Mouse (Mus musculus): ENCODE data around the gene Exosc1.
A peak's percentile ranks its signal among the peaks of the same experiment; 100 is the strongest.
"Not testable (repeated sequence)": the region's sequence is repeated elsewhere in the genome, so short reads cannot be mapped to it uniquely, and the experiment has no call there.

Gene Exosc1

DNA sequence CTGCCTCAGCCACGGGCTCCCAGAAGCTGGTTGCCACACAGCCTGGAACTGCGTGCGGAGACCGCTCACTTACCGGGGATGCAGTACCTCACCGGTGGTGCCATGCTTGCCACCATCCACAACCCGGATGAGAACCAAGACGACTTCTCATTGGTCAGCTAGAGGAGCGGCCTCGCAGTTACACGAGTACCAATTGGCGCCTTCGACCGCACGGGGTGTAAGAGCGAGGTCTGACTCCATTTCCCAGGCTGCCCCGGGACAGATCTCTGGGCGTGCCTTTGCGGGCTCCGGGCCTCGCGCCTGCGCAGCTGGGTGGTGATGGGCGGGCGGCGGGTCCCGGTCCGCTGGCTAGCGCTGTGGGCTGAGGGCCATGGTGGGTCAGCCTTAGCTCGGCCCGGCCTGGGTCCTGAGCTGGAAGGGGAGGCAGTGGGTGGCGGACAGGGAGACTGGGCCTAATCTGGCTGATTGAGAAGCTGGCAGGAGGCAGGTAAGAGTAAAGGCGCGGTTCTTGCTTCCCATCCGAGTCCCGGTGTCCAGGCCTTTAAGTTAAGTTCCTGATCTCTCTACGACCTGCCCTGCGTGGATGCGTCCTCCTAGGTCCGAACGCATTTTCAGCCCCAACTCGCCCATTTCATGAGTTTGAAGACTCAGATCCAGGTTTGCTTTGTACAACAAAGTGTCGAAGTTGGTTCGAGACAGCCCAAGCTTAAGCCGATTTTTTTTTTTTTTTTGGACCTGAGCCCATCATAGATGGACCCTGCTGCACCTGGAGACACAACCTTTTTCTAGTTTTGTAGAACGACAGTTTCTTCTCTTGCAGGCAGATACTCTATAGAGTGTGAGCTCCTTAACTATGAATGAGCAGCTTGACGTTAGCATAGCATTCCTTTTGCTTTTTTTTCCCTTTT lies at the start of gene Exosc1, which contains the start of gene Zdhhc16:
Gene Exosc1 (minus strand): TSS at position 245 of the 908 bp plus-strand sequence.
Gene Zdhhc16 (plus strand): TSS at position 302 of the 908 bp plus-strand sequence.
- DNase-seq (ENCODE audit: low read depth, low spot score) = peak; percentile 99

GRCm38 (mm10) chr19:41982791-41983150 lies 49.5 kb upstream of the Exosc1 start:
- DNase-seq (ENCODE audit: low read depth, low spot score) = peak; percentile 28

DNA sequence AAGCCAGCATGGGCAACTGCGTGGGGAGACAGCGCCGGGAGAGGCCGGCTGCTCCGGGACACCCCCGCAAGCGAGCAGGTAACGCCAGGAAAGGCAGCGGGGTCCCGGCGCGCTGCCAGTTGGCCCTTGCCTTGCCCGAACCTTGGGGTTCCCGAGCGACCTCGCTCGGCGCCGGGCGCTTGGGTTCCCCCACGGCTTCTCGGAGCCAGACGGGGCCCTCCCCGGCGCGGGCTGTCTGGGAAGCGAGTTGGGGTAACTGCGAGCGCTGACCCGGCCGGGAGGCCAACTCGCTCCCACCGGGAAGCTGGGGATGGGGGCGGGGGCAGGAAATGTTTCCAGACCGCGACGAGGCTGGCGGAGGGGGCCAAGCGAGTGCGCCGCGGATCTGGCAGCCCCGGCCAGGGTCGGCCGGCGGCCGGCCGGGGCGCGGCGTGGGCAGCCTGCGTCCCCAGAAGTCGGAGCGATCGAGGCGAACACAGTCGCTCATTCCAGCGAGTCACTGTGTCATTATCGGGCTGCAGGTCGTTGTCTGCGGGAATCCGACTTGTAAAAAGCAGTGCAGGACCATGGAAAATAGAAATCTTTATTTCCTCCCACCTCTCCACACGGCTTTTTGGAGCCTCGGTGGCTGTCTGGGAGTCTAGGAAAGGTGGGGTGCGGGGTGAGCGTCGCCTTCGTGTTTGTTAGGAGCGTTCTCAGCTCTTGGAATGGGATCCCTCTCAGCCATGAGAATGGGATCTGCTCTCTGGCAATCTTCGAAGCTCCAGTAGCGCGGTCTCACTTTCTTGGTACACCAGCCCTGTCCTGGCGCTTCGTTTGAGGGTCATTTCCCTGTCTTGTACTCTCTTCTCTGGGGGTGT lies 48.9 kb upstream of the Exosc1 start:
- peak; percentile 25 for DNase-seq (ENCODE audit: low read depth, low spot score)

- no peak for DNase-seq (ENCODE audit: low read depth, low spot score)
Observed at GRCm38 (mm10) chr19:41981595-41981927, 48.3 kb upstream of the Exosc1 start, which contains the start of gene Ubtd1. TSS of gene Ubtd1 (plus strand) at chr19:41981763.

- peak; percentile 99 for DNase-seq (ENCODE audit: low read depth, low spot score)
Observed at GRCm38 (mm10) chr19:41980819-41981594, 47.8 kb upstream of the Exosc1 start, which contains the start of gene Mms19. TSS of gene Mms19 (minus strand) at chr19:41981157.

GRCm38 (mm10) chr19:41980422-41980818 lies 47.2 kb upstream of the Exosc1 start:
- peak; percentile 76 for DNase-seq (ENCODE audit: low read depth, low spot score)

DNA sequence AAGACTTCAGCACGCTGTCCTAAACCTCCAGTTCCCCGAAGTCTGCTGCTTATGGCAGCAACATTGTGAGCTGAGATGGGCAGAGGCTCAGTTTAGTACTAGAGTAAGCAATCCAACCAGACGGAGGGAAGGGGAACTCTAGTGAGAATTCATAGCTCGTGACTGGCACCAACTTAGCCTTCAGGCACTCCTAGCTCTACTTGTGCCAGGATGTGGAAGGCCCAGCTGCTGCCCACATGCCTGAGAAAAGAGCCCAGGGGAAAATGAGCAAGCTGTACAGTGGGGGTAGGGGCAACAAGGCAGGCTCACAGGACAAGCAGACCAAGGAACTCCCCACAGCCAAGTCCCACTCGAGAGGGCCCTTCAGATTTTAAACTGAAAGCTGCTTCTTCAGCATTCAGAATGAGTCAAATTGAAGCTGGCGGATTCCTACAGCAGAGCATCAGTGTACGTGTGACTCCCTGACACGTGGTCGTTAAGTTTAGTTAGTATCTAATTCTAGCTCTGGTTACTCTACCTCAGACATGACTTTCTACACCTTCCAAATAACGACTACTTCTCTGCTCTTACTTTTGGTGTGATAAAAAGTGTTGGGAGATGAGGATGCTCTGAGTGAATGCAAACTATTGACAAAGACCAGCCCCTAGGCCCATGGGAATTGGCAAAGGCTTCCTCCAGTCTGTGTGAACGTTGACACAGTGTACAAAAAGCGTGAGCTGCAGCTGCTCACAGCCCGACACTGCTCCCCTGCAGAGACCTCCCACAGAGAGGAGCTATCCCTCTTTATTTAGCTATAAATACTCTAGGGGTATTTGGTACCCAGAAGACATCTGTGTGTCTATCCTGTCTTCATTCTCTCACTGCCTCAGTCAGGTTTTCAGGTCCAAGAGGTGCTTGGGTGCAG lies 40.9 kb upstream of the Exosc1 start:
- no peak for DNase-seq (ENCODE audit: low read depth, low spot score)

GRCm38 (mm10) chr19:41969618-41970017 lies 36.4 kb upstream of the Exosc1 start:
- no peak for DNase-seq (ENCODE audit: low read depth, low spot score)

- no peak for DNase-seq (ENCODE audit: low read depth, low spot score)
Observed at GRCm38 (mm10) chr19:41953574-41953973, 20.4 kb upstream of the Exosc1 start.

DNA sequence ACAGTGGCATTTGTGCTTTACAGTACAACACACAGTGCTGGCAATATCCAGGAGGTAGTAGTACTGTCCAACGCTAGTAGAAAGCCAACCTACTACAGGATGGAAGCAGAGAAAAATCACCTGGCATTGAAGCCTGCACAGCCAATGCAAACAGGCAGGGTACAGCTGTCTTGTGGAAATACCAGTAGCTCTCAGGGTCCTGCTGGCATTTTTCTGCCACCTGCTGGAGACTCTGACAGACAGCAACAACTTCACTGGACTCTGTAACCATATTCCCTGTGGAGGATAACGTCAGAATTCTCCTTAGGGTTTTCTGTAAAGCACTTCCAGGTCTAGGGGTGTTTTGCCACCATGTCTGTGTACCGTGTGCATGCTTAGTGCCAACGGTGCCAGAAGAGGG lies 19.1 kb upstream of the Exosc1 start:
- DNase-seq (ENCODE audit: low read depth, low spot score) = peak; percentile 48

DNA sequence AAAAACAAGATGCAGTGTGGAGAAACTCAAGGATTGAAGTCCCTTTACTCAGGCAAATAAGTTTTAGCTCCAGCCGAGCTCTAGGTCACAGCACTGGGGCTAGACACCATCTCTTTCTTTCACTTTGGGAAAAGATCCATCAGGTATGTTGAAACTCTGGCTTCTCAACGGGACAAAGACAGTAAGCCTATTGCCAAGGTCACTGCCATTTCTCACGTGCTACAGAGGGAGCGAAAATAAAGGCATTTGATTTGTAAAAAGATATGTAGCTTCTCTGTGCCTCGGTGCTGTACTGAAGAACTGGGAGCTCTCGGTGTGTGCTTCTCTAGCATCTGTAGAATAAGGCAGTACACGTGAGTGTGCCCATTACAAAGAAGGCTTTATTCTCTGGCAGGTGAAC lies 10.6 kb upstream of the Exosc1 start:
- no peak for DNase-seq (ENCODE audit: low read depth, low spot score)

GRCm38 (mm10) chr19:41938539-41938938 lies 5.3 kb upstream of the Exosc1 start:
- DNase-seq (ENCODE audit: low read depth, low spot score) = no peak

DNA sequence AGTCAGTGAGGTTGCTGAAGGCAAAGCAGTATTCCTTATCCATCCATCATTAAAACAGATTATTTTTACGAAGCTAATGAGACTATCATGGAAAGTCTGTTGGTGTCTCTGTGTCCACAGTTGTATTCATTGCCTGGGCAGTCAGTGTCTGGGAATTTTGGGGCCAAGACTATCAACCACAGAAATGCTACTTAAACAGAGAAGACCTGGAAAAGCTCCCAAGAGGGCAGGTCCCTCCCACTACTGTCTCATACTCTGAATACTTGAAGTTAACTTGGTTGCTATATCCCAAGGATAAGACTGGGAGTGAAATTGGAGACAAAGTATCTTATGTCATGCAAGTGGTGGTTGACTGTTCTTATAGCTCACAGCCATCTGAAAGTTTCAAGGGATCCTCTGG lies 2.7 kb upstream of the Exosc1 start:
- no peak for DNase-seq (ENCODE audit: low read depth, low spot score)

GRCm38 (mm10) chr19:41934124-41934523 lies 901 bp upstream of the Exosc1 start:
- DNase-seq (ENCODE audit: low read depth, low spot score) = no peak

DNA sequence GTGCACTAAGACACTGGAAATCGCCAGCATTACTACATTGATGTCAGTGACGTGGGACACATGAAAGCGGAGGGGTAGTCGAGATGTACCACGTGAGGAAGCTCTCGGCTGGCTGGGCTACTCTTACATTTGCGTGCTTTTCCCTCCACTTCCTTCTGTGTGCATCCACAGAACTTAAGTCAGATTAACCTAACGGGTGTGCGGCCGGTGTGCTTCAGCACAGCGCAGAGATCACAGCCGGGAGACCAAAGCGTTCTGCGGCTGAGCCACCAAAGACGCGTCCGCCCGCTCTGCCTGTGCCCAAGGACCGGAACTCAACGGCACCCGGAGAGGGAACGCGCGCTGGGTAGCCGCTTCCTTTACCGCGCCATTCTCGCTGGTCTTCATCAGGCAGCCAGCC lies 537 bp downstream of the Exosc1 start:
- peak; percentile 42 for DNase-seq (ENCODE audit: low read depth, low spot score)

DNA sequence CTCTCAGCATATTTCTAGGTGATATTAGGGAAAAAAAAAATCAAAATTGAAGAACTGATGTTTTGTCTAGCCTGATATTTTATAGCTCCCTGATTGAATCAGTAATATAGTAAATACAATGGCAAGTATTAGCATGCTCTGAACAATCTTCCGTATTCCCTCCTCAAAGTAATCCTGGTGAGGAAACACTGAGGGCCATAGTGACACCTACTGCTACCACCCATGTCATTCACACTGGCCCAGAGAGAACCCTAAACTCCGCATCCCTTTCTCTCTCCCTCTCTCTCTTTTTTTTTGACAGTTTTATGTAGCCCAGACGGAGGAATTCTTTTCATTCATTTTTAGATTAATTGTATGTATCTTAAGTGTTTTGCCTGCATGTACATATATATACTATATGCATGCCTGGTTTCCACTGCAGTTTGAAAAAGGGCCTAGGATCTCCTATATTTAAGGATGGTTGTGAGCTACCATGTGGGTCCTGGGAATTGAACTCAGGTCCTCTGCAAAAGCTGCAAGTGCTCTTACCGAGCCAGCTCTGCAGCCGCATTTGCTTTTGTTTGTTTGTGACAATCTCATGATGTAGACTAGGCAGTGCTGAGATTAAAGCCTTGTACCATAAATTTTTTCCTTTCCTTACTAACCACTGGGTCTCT lies 12.7 kb downstream of the Exosc1 start:
- no peak for DNase-seq (ENCODE audit: low read depth, low spot score)

DNA sequence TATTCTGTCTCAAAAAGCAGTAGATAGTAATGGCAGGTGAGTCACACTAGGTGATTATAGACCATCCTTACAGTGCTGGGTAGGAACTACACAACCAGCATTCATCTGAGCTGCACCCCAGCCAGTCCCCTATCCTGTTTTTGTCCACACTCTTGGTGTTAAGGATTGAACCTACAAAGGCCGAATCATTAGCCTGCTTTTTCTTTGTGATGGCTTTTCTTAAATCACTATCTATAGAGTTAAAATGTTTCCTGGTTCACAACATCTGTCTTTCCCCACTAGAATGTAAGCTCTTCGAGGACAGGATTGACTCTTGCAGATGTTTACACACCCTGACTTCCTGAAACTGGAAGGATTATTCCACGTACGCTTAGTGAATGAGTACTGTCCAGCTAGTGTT lies 13.8 kb downstream of the Exosc1 start:
- no peak for DNase-seq (ENCODE audit: low read depth, low spot score)

GRCm38 (mm10) chr19:41916853-41917252 lies 16.4 kb downstream of the Exosc1 start:
- DNase-seq (ENCODE audit: low read depth, low spot score) = no peak

DNA sequence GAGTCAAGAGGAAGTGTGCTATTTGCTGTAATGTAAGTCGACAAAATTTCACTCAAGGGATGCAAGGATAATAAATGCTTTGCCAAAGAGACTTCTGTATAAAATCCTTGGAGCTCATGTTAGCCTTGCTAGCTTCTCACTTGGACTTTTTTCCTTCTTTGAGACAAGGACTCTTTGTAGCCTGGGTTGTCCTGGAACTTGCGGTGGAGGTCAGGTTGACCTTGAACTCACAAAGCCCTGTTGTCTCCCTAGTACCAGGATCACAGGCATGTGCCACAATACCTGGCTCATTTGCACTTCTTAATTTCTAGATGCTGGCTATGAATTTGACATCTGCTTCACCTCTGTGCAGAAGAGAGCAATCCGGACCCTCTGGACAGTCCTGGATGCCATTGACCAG lies 17.9 kb downstream of the Exosc1 start:
- DNase-seq (ENCODE audit: low read depth, low spot score) = no peak

GRCm38 (mm10) chr19:41914592-41914882 lies 18.7 kb downstream of the Exosc1 start:
- not testable (repeated sequence) for DNase-seq (ENCODE audit: low read depth, low spot score)
